Mouse (Mus musculus) neural tube, embryonic 13.5 days (tissue): ENCODE data around the gene Ccdc154. TPM values are rescaled to one million over a fixed set of nuclear protein-coding genes. Genes with fewer than 3 reads are reported as not detected.
"Not testable (repeated sequence)": the region's sequence is repeated elsewhere in the genome, so short reads cannot be mapped to it uniquely, and the experiment has no call there.

Experiments used
- ATAC-seq: fragments of 200-750 bp; cut with Nextera tagmentation; 2 replicates; pipeline ENCODE4 v1.8.0; 2017; ENCODE audit warnings: low read depth, mild to moderate bottlenecking, moderate TSS enrichment, moderate library complexity
- H3K27ac ChIP-seq: fragments of 300-500 bp; sonication (generic); replicated peaks from 2 replicates; pipeline ENCODE4 v1.5.1; 2015; ENCODE audit warnings: moderate library complexity, mild to moderate bottlenecking, inconsistent platforms
- H3K27me3 ChIP-seq: fragments of 300-500 bp; sonication (generic); 2 replicates; pipeline ENCODE4 v1.6.1; 2015; ENCODE audit warnings: mild to moderate bottlenecking, inconsistent platforms
- H3K36me3 ChIP-seq: fragments of 300-500 bp; sonication (generic); 2 replicates; pipeline ENCODE4 v1.6.1; 2015; ENCODE audit warnings: mild to moderate bottlenecking, inconsistent platforms
- H3K4me1 ChIP-seq: fragments of 300-500 bp; sonication (generic); replicated peaks from 2 replicates; pipeline ENCODE4 v1.6.1; 2015; ENCODE audit warnings: inconsistent platforms
- H3K4me2 ChIP-seq: fragments of 300-500 bp; sonication (generic); 2 replicates; pipeline ENCODE4 v1.6.1; 2015; ENCODE audit warnings: inconsistent platforms, mild to moderate bottlenecking, moderate library complexity
- H3K4me3 ChIP-seq: fragments of 300-500 bp; sonication (generic); 2 replicates; pipeline ENCODE4 v1.5.1; 2015; ENCODE audit warnings: mild to moderate bottlenecking, inconsistent platforms
- H3K9ac ChIP-seq: fragments of 300-500 bp; sonication (generic); 2 replicates; pipeline ENCODE4 v1.6.1; 2015; ENCODE audit warnings: moderate library complexity, mild to moderate bottlenecking, inconsistent platforms
- H3K9me3 ChIP-seq: fragments of 300-500 bp; sonication (generic); 2 replicates; pipeline ENCODE4 v1.6.1; 2016; ENCODE audit warnings: inconsistent platforms
- WGBS: fragments of 180-500 bp; shearing (Covaris S2); methylation state at CpG from one replicate; pipeline ENCODE4 v1.1.7; 2015; 5-methylcytosine and 5-hydroxymethylcytosine counted together
- polyA plus RNA-seq: library from polyadenylated mRNA; unstranded; fragments of >200 nt; fragmentation: Nextera tagmentation; extraction: Ambion mirVana; gene quantifications from 2 replicates; pipeline ENCODE4 v1.2.1, GENCODE M21; 2015

Ccdc154 gene
- polyA plus RNA-seq, result not detected in 2 replicates

GRCm38 (mm10) chr17:25162161-25162560, at the start of gene Ccdc154:
Gene Ccdc154 (plus strand): TSS chr17:25162461.
- H3K27me3 ChIP-seq, result no peaks in the 10 kb centered on the region
- H3K36me3 ChIP-seq, result peaks cover 49% of the 10 kb centered on the region
- H3K9me3 ChIP-seq, result no peaks in the 10 kb centered on the region
- 88% methylated on average over 1 of the region's 1 CpGs for WGBS
- H3K4me2 ChIP-seq, result no peak within 1 kb of the TSS
- no peak within 1 kb of the TSS for H3K4me3 ChIP-seq
- no peak within 1 kb of the TSS for H3K27ac ChIP-seq
- no peaks in the 10 kb centered on the region for H3K4me1 ChIP-seq
- peak within 1 kb of the TSS; percentile 3; the same call in 1 of the 2 replicates for H3K9ac ChIP-seq
- ATAC-seq, result no peak

GRCm38 (mm10) chr17:25114908-25115645, 47.2 kb upstream of the Ccdc154 start:
- no peaks in the 10 kb centered on the region for H3K27me3 ChIP-seq
- peaks cover 23% of the 10 kb centered on the region for H3K36me3 ChIP-seq
- H3K4me2 ChIP-seq, result peak overlapping the region; percentile 93
- H3K9me3 ChIP-seq, result no peaks in the 10 kb centered on the region
- peak overlapping the region; percentile 63 for H3K4me3 ChIP-seq
- peak; percentile 67; the same call in 1 of the 2 replicates for ATAC-seq
- WGBS, result 13% methylated on average over 23 of the region's 23 CpGs
- peaks cover 17% of the 10 kb centered on the region for H3K4me1 ChIP-seq
- H3K27ac ChIP-seq, result peak overlapping the region; percentile 86
- peak overlapping the region; percentile 80 for H3K9ac ChIP-seq

GRCm38 (mm10) chr17:25115664-25116432, 46.4 kb upstream of the Ccdc154 start, which contains the start of gene Telo2:
Gene Telo2 (minus strand): TSS chr17:25115967.
- peak; percentile 95 for ATAC-seq

GRCm38 (mm10) chr17:25117263-25117662, 45.0 kb upstream of the Ccdc154 start:
- Histone ChIP-seq H3K36me3 (0 out of 2 replicates have a peak, but pooled peaks cover 8% of the 10 kb centered on the region), H3K4me2 (no peak overlapping the region), H3K9ac (no peak overlapping the region), H3K27ac (no peak overlapping the region), H3K4me1 (peaks cover 17% of the 10 kb centered on the region), H3K9me3 (no peaks in the 10 kb centered on the region), H3K27me3 (peaks cover 7% of the 10 kb centered on the region; the same call in 1 of the 2 replicates), H3K4me3 (no peak overlapping the region)
- no peak for ATAC-seq
- 38% methylated on average over 4 of the region's 4 CpGs for WGBS

More at GRCm38 (mm10) chr17:25115664-25116432, 46.4 kb upstream of the Ccdc154 start, which contains the start of gene Telo2:
- Histone ChIP-seq H3K9me3 (no peaks in the 10 kb centered on the region), H3K4me1 (peaks cover 17% of the 10 kb centered on the region), H3K4me2 (peak within 1 kb of the TSS; percentile 93), H3K27ac (peak within 1 kb of the TSS; percentile 86), H3K27me3 (0 out of 2 replicates have a peak, but pooled peaks cover 6% of the 10 kb centered on the region), H3K36me3 (peaks cover 15% of the 10 kb centered on the region), H3K4me3 (peak within 1 kb of the TSS; percentile 63), H3K9ac (peak within 1 kb of the TSS; percentile 80)
- 3% methylated on average over 40 of the region's 40 CpGs for WGBS

- ATAC-seq, result no peak
- H3K27me3 ChIP-seq, result peaks cover 19% of the 10 kb centered on the region
- peaks cover 6% of the 10 kb centered on the region for H3K4me1 ChIP-seq
- no peaks in the 10 kb centered on the region for H3K36me3 ChIP-seq
- 63% methylated on average over 3 of the region's 3 CpGs for WGBS
- H3K27ac ChIP-seq, result no peak within 1 kb of the TSS
- H3K9ac ChIP-seq, result no peak within 1 kb of the TSS
- H3K4me2 ChIP-seq, result no peak within 1 kb of the TSS
- no peaks in the 10 kb centered on the region for H3K9me3 ChIP-seq
- no peak within 1 kb of the TSS for H3K4me3 ChIP-seq
Observed at GRCm38 (mm10) chr17:25120406-25120805, 41.9 kb upstream of the Ccdc154 start, which contains the start of gene Ptx4. Gene Ptx4 (plus strand): TSS chr17:25120760.

GRCm38 (mm10) chr17:25123979-25124378, 38.3 kb upstream of the Ccdc154 start:
- H3K4me1 ChIP-seq, result no peaks in the 10 kb centered on the region
- no peak overlapping the region for H3K27ac ChIP-seq
- no peak overlapping the region for H3K4me2 ChIP-seq
- no peak overlapping the region for H3K4me3 ChIP-seq
- H3K9me3 ChIP-seq, result no peaks in the 10 kb centered on the region
- no peaks in the 10 kb centered on the region for H3K36me3 ChIP-seq
- no peak overlapping the region for H3K9ac ChIP-seq
- 30% methylated on average over 7 of the region's 7 CpGs for WGBS
- ATAC-seq, result no peak
- peaks cover 19% of the 10 kb centered on the region for H3K27me3 ChIP-seq

GRCm38 (mm10) chr17:25125442-25126060, 36.7 kb upstream of the Ccdc154 start:
- WGBS, result 66% methylated on average over 3 of the region's 3 CpGs
- ATAC-seq, H3K9ac ChIP-seq: not testable (repeated sequence)

GRCm38 (mm10) chr17:25127079-25127478, 35.2 kb upstream of the Ccdc154 start:
- ATAC-seq, result no peak
- WGBS, result 53% methylated on average over 8 of the region's 8 CpGs
- H3K9me3 ChIP-seq, result no peaks in the 10 kb centered on the region

More at GRCm38 (mm10) chr17:25125442-25126060, 36.7 kb upstream of the Ccdc154 start:
- not testable (repeated sequence) for H3K4me1 ChIP-seq, H3K36me3 ChIP-seq, H3K4me2 ChIP-seq, H3K9me3 ChIP-seq, H3K27ac ChIP-seq, H3K4me3 ChIP-seq
- peaks cover 16% of the 10 kb centered on the region for H3K27me3 ChIP-seq

GRCm38 (mm10) chr17:25127681-25128080, 34.6 kb upstream of the Ccdc154 start:
- WGBS, result 79% methylated on average over 9 of the region's 9 CpGs
- no peak overlapping the region for H3K4me2 ChIP-seq

More at GRCm38 (mm10) chr17:25127079-25127478, 35.2 kb upstream of the Ccdc154 start:
- Histone ChIP-seq H3K27me3 (peaks cover 12% of the 10 kb centered on the region), H3K4me3 (no peak overlapping the region), H3K27ac (no peak overlapping the region), H3K9ac (no peak overlapping the region), H3K36me3 (no peaks in the 10 kb centered on the region), H3K4me1 (no peaks in the 10 kb centered on the region), H3K4me2 (no peak overlapping the region)

GRCm38 (mm10) chr17:25130060-25130459, 32.2 kb upstream of the Ccdc154 start:
- H3K4me2 ChIP-seq, result no peak overlapping the region
- ATAC-seq, result no peak
- no peak overlapping the region for H3K4me3 ChIP-seq
- H3K27ac ChIP-seq, result no peak overlapping the region
- no peaks in the 10 kb centered on the region for H3K27me3 ChIP-seq
- H3K36me3 ChIP-seq, result no peaks in the 10 kb centered on the region
- no peaks in the 10 kb centered on the region for H3K9me3 ChIP-seq
- peaks cover 15% of the 10 kb centered on the region for H3K4me1 ChIP-seq
- no peak overlapping the region for H3K9ac ChIP-seq
- 94% methylated on average over 1 of the region's 1 CpGs for WGBS

More at GRCm38 (mm10) chr17:25127681-25128080, 34.6 kb upstream of the Ccdc154 start:
- no peak overlapping the region for H3K9ac ChIP-seq
- H3K4me1 ChIP-seq, result no peaks in the 10 kb centered on the region
- no peak for ATAC-seq
- no peak overlapping the region for H3K4me3 ChIP-seq
- no peaks in the 10 kb centered on the region for H3K9me3 ChIP-seq
- no peaks in the 10 kb centered on the region for H3K36me3 ChIP-seq
- peaks cover 12% of the 10 kb centered on the region for H3K27me3 ChIP-seq
- no peak overlapping the region for H3K27ac ChIP-seq

- Histone ChIP-seq H3K4me1 (peaks cover 25% of the 10 kb centered on the region), H3K27me3 (no peaks in the 10 kb centered on the region), H3K9me3 (no peaks in the 10 kb centered on the region), H3K27ac (peak within 1 kb of the TSS; percentile 61; the same call in 1 of the 2 replicates), H3K4me2 (peak within 1 kb of the TSS; percentile 88), H3K4me3 (peak within 1 kb of the TSS; percentile 95), H3K9ac (peak within 1 kb of the TSS; percentile 88), H3K36me3 (peaks cover 8% of the 10 kb centered on the region; the same call in 1 of the 2 replicates)
- ATAC-seq, result peak; percentile 89
- under 1% methylated on average over 40 of the region's 40 CpGs for WGBS
Observed at GRCm38 (mm10) chr17:25133275-25133698, 29.0 kb upstream of the Ccdc154 start, which contains the start of gene Clcn7. Gene Clcn7 (plus strand): TSS chr17:25133391.
